Mouse (Mus musculus) liver, embryonic 16.5 days (tissue): Measurements from ENCODE around the gene Palm. TPM values are rescaled to one million over a fixed set of nuclear protein-coding genes. Genes with fewer than 3 reads are reported as not detected.

Experiments used
- ATAC-seq: fragments of 200-750 bp; cut with Nextera tagmentation; 2 replicates; pipeline ENCODE4 v1.8.0; 2017; ENCODE audit warnings: low read depth, mild to moderate bottlenecking, moderate number of reproducible peaks, moderate library complexity
- H3K27ac ChIP-seq: fragments of 300-500 bp; sonication (generic); 2 replicates; pipeline ENCODE4 v1.5.1; 2014; ENCODE audit warnings: mild to moderate bottlenecking, low read length
- H3K27me3 ChIP-seq: fragments of 300-500 bp; sonication (generic); 2 replicates; pipeline ENCODE4 v1.6.1; 2014; ENCODE audit warnings: low read depth, low read length, mixed read lengths; ENCODE audit not compliant: control insufficient read depth, insufficient read depth
- H3K36me3 ChIP-seq: fragments of 300-500 bp; sonication (generic); 2 replicates; pipeline ENCODE4 v1.6.1; 2014; ENCODE audit warnings: mild to moderate bottlenecking; ENCODE audit not compliant: control insufficient read depth, insufficient read depth
- H3K4me1 ChIP-seq: fragments of 300-500 bp; sonication (generic); 2 replicates; pipeline ENCODE4 v1.6.1; 2014; ENCODE audit warnings: low read depth, low read length, mixed read lengths; ENCODE audit not compliant: control insufficient read depth
- H3K4me2 ChIP-seq: fragments of 300-500 bp; sonication (generic); 2 replicates; pipeline ENCODE4 v1.6.1; 2014; ENCODE audit warnings: low read depth, low read length, mixed read lengths
- H3K4me3 ChIP-seq: fragments of 300-500 bp; sonication (generic); 2 replicates; pipeline ENCODE4 v1.5.1; 2014; ENCODE audit warnings: low read depth, mild to moderate bottlenecking, low read length
- H3K9ac ChIP-seq: fragments of 300-500 bp; sonication (generic); 2 replicates; pipeline ENCODE4 v1.6.1; 2014; ENCODE audit warnings: low read depth, low read length
- H3K9me3 ChIP-seq: fragments of 300-500 bp; sonication (generic); replicated peaks from 2 replicates; pipeline ENCODE4 v1.6.1; 2016; ENCODE audit warnings: low read length; ENCODE audit not compliant: control insufficient read depth
- WGBS: fragments of 180-500 bp; shearing (Covaris S2); extraction: QIAGEN DNeasy Blood & Tissue Kit; methylation state at CpG from one replicate; pipeline ENCODE4 v1.1.7; 2014; ENCODE audit not compliant: insufficient replicate concordance; 5-methylcytosine and 5-hydroxymethylcytosine counted together
- polyA plus RNA-seq: library from polyadenylated mRNA; unstranded; fragments of >200 nt; fragmentation: Nextera tagmentation; extraction: Ambion mirVana; gene quantifications from 2 replicates; pipeline ENCODE4 v1.2.1, GENCODE M21; 2015

Gene Palm
- polyA plus RNA-seq, 1 experiment from 2014 or later: 8.0 TPM

- H3K4me2 ChIP-seq: peak overlapping the region; percentile 84
- H3K9ac ChIP-seq: peak overlapping the region; percentile 60
- peaks cover 27% of the 10 kb centered on the region for H3K4me1 ChIP-seq
- no peaks in the 10 kb centered on the region for H3K36me3 ChIP-seq
- peak overlapping the region; percentile 88 for H3K27ac ChIP-seq
- H3K27me3 ChIP-seq: no peaks in the 10 kb centered on the region
- H3K9me3 ChIP-seq: 0 out of 2 replicates have a peak, but pooled peaks cover 3% of the 10 kb centered on the region
- ATAC-seq: peak; percentile 36
- WGBS: 11% methylated on average over 40 of the region's 40 CpGs
- H3K4me3 ChIP-seq: peak overlapping the region; percentile 95
Observed at GRCm38 (mm10) chr10:79767372-79768244, 25.8 kb upstream of the Palm start.

- Histone ChIP-seq H3K36me3 (no peaks in the 10 kb centered on the region), H3K27me3 (no peaks in the 10 kb centered on the region), H3K9me3 (0 out of 2 replicates have a peak, but pooled peaks cover 3% of the 10 kb centered on the region), H3K4me3 (no peak overlapping the region), H3K4me2 (no peak overlapping the region), H3K27ac (no peak overlapping the region), H3K4me1 (peaks cover 27% of the 10 kb centered on the region), H3K9ac (no peak overlapping the region)
- no peak for ATAC-seq
- 2% methylated on average over 5 of the region's 5 CpGs for WGBS
Observed at GRCm38 (mm10) chr10:79768400-79768799, 25.0 kb upstream of the Palm start.

- ATAC-seq: no peak
- 56% methylated on average over 4 of the region's 4 CpGs for WGBS
- Histone ChIP-seq H3K4me1 (peaks cover 24% of the 10 kb centered on the region), H3K4me3 (no peak overlapping the region), H3K9ac (no peak overlapping the region), H3K27ac (no peak overlapping the region), H3K4me2 (no peak overlapping the region), H3K36me3 (no peaks in the 10 kb centered on the region), H3K9me3 (0 out of 2 replicates have a peak, but pooled peaks cover 3% of the 10 kb centered on the region), H3K27me3 (no peaks in the 10 kb centered on the region)
Observed at GRCm38 (mm10) chr10:79769329-79769728, 24.0 kb upstream of the Palm start.

GRCm38 (mm10) chr10:79772320-79772719 is 21.1 kb upstream of the Palm start:
- Histone ChIP-seq H3K4me3 (no peak overlapping the region), H3K4me1 (peaks cover 12% of the 10 kb centered on the region), H3K4me2 (no peak overlapping the region), H3K9me3 (peaks cover 5% of the 10 kb centered on the region; the same call in 1 of the 2 replicates), H3K27me3 (peaks cover 9% of the 10 kb centered on the region), H3K36me3 (no peaks in the 10 kb centered on the region), H3K27ac (no peak overlapping the region), H3K9ac (no peak overlapping the region)
- WGBS: 82% methylated on average over 3 of the region's 3 CpGs
- no peak for ATAC-seq

- Histone ChIP-seq H3K4me2 (no peak overlapping the region), H3K9ac (no peak overlapping the region), H3K4me1 (peaks cover 4% of the 10 kb centered on the region), H3K27ac (no peak overlapping the region), H3K4me3 (no peak overlapping the region), H3K36me3 (no peaks in the 10 kb centered on the region), H3K9me3 (peaks cover 5% of the 10 kb centered on the region; the same call in 1 of the 2 replicates), H3K27me3 (peaks cover 18% of the 10 kb centered on the region)
- 80% methylated on average over 2 of the region's 2 CpGs for WGBS
- ATAC-seq: no peak
Observed at GRCm38 (mm10) chr10:79773208-79773607, 20.2 kb upstream of the Palm start.

GRCm38 (mm10) chr10:79774486-79775279 is 18.7 kb upstream of the Palm start:
- H3K4me2 ChIP-seq: no peak overlapping the region
- peaks cover 6% of the 10 kb centered on the region for H3K4me1 ChIP-seq
- no peak for ATAC-seq

GRCm38 (mm10) chr10:79777103-79777531 is 16.3 kb upstream of the Palm start, which contains the start of gene Fstl3:
TSS of gene Fstl3 (plus strand) at chr10:79777272.
- Histone ChIP-seq H3K27me3 (peaks cover 35% of the 10 kb centered on the region), H3K4me3 (peak within 1 kb of the TSS; percentile 44), H3K4me2 (peak within 1 kb of the TSS; percentile 56), H3K9ac (0 out of 2 replicates have a peak within 1 kb of the TSS, but pooled peaks have one; percentile 13), H3K36me3 (no peaks in the 10 kb centered on the region), H3K4me1 (peaks cover 23% of the 10 kb centered on the region), H3K27ac (no peak within 1 kb of the TSS), H3K9me3 (peaks cover 4% of the 10 kb centered on the region; the same call in 1 of the 2 replicates)
- 4% methylated on average over 39 of the region's 39 CpGs for WGBS
- ATAC-seq: no peak

More at GRCm38 (mm10) chr10:79774486-79775279, 18.7 kb upstream of the Palm start:
- peaks cover 5% of the 10 kb centered on the region; the same call in 1 of the 2 replicates for H3K9me3 ChIP-seq
- H3K4me3 ChIP-seq: no peak overlapping the region
- no peaks in the 10 kb centered on the region for H3K36me3 ChIP-seq
- H3K9ac ChIP-seq: no peak overlapping the region
- H3K27ac ChIP-seq: no peak overlapping the region
- 60% methylated on average over 5 of the region's 5 CpGs for WGBS
- H3K27me3 ChIP-seq: peaks cover 32% of the 10 kb centered on the region

GRCm38 (mm10) chr10:79778006-79778405 is 15.4 kb upstream of the Palm start:
- Histone ChIP-seq H3K27me3 (peaks cover 35% of the 10 kb centered on the region), H3K4me2 (no peak overlapping the region), H3K27ac (no peak overlapping the region), H3K4me3 (no peak overlapping the region), H3K4me1 (peaks cover 23% of the 10 kb centered on the region), H3K9me3 (peaks cover 2% of the 10 kb centered on the region; the same call in 1 of the 2 replicates), H3K36me3 (no peaks in the 10 kb centered on the region), H3K9ac (no peak overlapping the region)
- 23% methylated on average over 15 of the region's 15 CpGs for WGBS
- no peak for ATAC-seq
